Mouse (Mus musculus) hindbrain, postnatal 0 days (tissue): ENCODE data around the gene Lrrk1. TPM values are rescaled to one million over a fixed set of nuclear protein-coding genes. Genes with fewer than 3 reads are reported as not detected.

ENCODE experiments used
- ATAC-seq: fragments of 200-750 bp; cut with Nextera tagmentation; 2 replicates; pipeline ENCODE4 v1.8.0; 2017; ENCODE audit warnings: mild to moderate bottlenecking, moderate TSS enrichment, moderate library complexity
- DNase-seq: peaks from one replicate; pipeline ENCODE4 v3.0.0-alpha.2; 2015; ENCODE audit warnings: low spot score
- H3K27ac ChIP-seq: fragments of 300-500 bp; sonication (generic); 2 replicates; pipeline ENCODE4 v1.5.1; 2014; ENCODE audit warnings: mild to moderate bottlenecking
- H3K27me3 ChIP-seq: fragments of 300-500 bp; sonication (generic); 2 replicates; pipeline ENCODE4 v1.6.1; 2014; ENCODE audit warnings: low read length, mixed read lengths; ENCODE audit not compliant: insufficient read depth
- H3K36me3 ChIP-seq: fragments of 300-500 bp; sonication (generic); 2 replicates; pipeline ENCODE4 v1.6.1; 2014; ENCODE audit warnings: low read length, mixed read lengths; ENCODE audit not compliant: insufficient read depth
- H3K4me1 ChIP-seq: fragments of 300-500 bp; sonication (generic); 2 replicates; pipeline ENCODE4 v1.6.1; 2014; ENCODE audit warnings: antibody characterized with exemption, low read length, mixed read lengths; ENCODE audit not compliant: insufficient read depth
- H3K4me2 ChIP-seq: fragments of 300-500 bp; sonication (generic); 2 replicates; pipeline ENCODE4 v1.6.1; 2014; ENCODE audit warnings: low read depth, mild to moderate bottlenecking, low read length, moderate library complexity, mixed read lengths
- H3K4me3 ChIP-seq: fragments of 300-500 bp; sonication (generic); 2 replicates; pipeline ENCODE4 v1.5.1; 2014; ENCODE audit warnings: low read length
- H3K9ac ChIP-seq: fragments of 300-500 bp; sonication (generic); replicated peaks from 2 replicates; pipeline ENCODE4 v1.6.1; 2014; ENCODE audit warnings: mild to moderate bottlenecking, low read length, moderate library complexity, mixed read lengths
- H3K9me3 ChIP-seq: fragments of 300-500 bp; sonication (generic); 2 replicates; pipeline ENCODE4 v1.6.1; 2016; ENCODE audit warnings: low read length, mixed read lengths
- CTCF ChIP-seq: IDR thresholded peaks from 2 replicates; pipeline ENCODE4 v1.5.1; 2016; ENCODE audit warnings: antibody characterized with exemption, control low read depth, low read depth
- WGBS: fragments of 180-500 bp; shearing (Covaris S2); extraction: QIAGEN DNeasy Blood & Tissue Kit; methylation state at CpG from one replicate; pipeline ENCODE4 v1.1.7; 2014; 5-methylcytosine and 5-hydroxymethylcytosine counted together
- polyA plus RNA-seq: library from polyadenylated mRNA; unstranded; fragments of >200 nt; fragmentation: Nextera tagmentation; extraction: Ambion mirVana; gene quantifications from 2 replicates; pipeline ENCODE4 v1.2.1, GENCODE M21; 2015
- total RNA-seq: library from RNA; depleted of rRNA; stranded (reverse); fragments of >200 nt; gene quantifications from 2 replicates; pipeline ENCODE4 v1.2.3, GENCODE M21; 2014

The Lrrk1 gene
- total and polyA plus RNA-seq, 2 experiments from 2014 or later, result 2.5 to 4.1 TPM

DNA sequence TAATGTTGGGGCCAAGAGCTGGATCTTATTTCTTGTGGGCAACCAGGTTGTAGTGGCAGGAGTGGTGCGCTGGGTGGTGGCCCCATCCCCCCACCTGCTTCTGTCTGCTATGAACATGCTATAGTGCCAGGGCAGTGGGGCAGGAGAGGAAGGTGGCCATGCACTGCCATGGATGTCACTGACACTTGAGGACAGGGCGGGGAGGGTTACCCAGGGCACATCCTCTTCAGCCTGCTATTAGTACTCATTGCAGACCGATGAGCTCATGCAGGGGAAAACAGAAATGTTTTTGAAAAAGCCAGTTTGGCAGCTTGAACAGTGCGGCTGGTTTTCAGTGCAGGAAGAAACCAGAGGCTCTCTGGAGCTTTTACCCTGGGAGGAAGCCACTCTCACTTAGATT is 28.7 kb upstream of the Lrrk1 start:
- H3K27me3 ChIP-seq, result no peaks in the 10 kb centered on the region
- 83% methylated on average over 4 of the region's 4 CpGs for WGBS
- H3K4me2 ChIP-seq, result no peak overlapping the region
- no peak for TF ChIP-seq CTCF
- no peak overlapping the region for H3K27ac ChIP-seq
- H3K9ac ChIP-seq, result no peak overlapping the region
- no peak for DNase-seq
- no peak for ATAC-seq
- no peaks in the 10 kb centered on the region for H3K9me3 ChIP-seq
- no peak overlapping the region for H3K4me3 ChIP-seq
- no peaks in the 10 kb centered on the region for H3K36me3 ChIP-seq
- H3K4me1 ChIP-seq, result no peaks in the 10 kb centered on the region

DNA sequence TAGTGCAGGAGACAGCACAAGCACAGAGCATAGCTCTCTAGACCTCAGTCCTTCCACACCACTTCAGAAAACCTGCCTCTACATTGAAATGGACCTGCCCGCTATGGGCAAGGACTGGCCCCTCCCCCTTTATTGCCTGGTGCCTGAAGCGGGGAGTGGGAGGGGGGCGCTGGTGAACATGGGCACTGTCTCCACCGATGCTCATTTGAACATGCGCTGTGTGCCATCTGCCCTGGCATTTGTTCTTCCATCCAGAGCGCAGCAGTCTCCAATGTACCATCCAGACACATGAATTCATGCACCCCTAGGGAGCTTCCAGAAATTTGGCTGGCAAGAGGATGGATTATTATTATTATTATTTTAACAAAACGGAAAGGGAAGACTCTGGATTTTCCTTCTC is 24.9 kb upstream of the Lrrk1 start:
- ATAC-seq (peak; percentile 81), DNase-seq (peak; percentile 61)
- no peaks in the 10 kb centered on the region for H3K27me3 ChIP-seq
- no peak overlapping the region for H3K27ac ChIP-seq
- H3K9me3 ChIP-seq, result no peaks in the 10 kb centered on the region
- 48% methylated on average over 7 of the region's 7 CpGs for WGBS
- H3K9ac ChIP-seq, result no peak overlapping the region
- H3K4me3 ChIP-seq, result no peak overlapping the region
- no peak overlapping the region for H3K4me2 ChIP-seq
- 0 out of 2 replicates have a peak, but pooled peaks have one; percentile 3 for TF ChIP-seq CTCF
- no peaks in the 10 kb centered on the region for H3K36me3 ChIP-seq
- no peaks in the 10 kb centered on the region for H3K4me1 ChIP-seq

- H3K4me3 ChIP-seq, result no peak overlapping the region
- no peak overlapping the region for H3K4me2 ChIP-seq
- H3K9ac ChIP-seq, result no peak overlapping the region
- no peaks in the 10 kb centered on the region for H3K27me3 ChIP-seq
- H3K9me3 ChIP-seq, result no peaks in the 10 kb centered on the region
- H3K27ac ChIP-seq, result no peak overlapping the region
- WGBS, result 71% methylated on average over 6 of the region's 6 CpGs
- TF ChIP-seq CTCF, result peak; percentile 95
- H3K4me1 ChIP-seq, result no peaks in the 10 kb centered on the region
- H3K36me3 ChIP-seq, result no peaks in the 10 kb centered on the region
- 0 out of 2 replicates have a peak, but pooled peaks have one; percentile 41 for ATAC-seq
- DNase-seq, result peak; percentile 68
These were observed 21.3 kb upstream of the Lrrk1 start for GRCm38 (mm10) chr7:66409433-66409832.

DNA sequence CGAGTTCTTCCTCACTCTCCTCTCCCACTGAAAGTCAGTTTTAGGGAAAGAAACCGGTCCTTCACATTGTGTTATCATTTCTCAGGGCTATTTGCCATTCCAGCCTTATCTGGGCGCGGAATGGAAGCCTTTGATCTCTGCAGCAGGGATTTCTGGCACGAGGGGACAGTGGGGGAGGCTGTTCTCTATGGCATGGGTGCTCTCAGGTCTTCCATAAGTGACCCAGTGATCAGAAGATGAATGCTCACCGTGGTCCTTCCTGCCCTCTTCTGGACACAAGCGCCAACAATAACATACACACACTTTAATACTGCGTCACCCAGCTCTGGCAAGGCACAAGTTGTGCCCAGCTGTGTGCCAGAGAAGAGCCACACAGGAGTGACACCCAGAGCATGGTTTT is 18.8 kb upstream of the Lrrk1 start:
- WGBS, result 86% methylated on average over 8 of the region's 8 CpGs
- Histone ChIP-seq H3K4me3 (no peak overlapping the region), H3K4me1 (no peaks in the 10 kb centered on the region), H3K27me3 (no peaks in the 10 kb centered on the region), H3K4me2 (no peak overlapping the region), H3K9ac (no peak overlapping the region), H3K27ac (no peak overlapping the region), H3K36me3 (no peaks in the 10 kb centered on the region), H3K9me3 (no peaks in the 10 kb centered on the region)
- no peak for DNase-seq
- ATAC-seq, result no peak
- TF ChIP-seq CTCF, result no peak

DNA sequence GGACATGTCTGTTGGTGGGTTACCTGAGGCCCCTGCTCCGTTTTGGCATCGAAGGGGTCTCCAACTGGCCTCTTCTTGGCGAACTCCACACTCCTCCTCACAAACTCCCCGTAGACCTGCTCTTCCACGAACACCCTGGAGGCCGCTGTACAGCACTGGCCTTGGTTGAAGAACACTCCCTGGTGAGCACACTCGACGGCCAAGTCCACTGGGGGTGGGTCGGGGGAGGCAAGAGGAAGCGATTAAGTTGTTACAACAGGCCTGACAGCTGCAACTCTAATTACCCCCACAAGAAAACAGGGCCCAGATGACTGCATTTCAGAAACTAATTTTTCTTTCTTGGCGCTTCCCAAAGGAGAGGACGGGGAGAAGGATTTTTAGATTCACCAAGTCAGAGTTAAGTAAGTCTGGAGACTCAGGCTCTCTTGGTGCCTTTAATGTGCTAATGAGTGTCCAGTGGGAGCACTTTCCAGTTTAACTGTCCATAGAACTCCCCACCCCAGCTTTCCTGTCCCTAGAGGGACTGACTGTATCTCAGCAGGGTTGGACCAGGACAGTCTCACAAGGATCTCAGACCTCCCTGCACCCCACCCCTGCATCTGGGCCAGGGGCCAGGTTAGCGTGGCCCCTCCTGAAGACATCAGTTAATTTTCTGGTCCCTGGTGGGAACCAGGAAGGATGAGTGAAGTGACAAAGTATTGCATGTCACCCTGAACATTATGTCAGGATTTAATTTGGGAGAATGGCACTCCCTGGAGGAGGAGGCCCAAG is 18.0 kb upstream of the Lrrk1 start:
- Histone ChIP-seq H3K4me1 (no peaks in the 10 kb centered on the region), H3K9ac (no peak overlapping the region), H3K9me3 (no peaks in the 10 kb centered on the region), H3K27me3 (no peaks in the 10 kb centered on the region), H3K27ac (no peak overlapping the region), H3K4me2 (no peak overlapping the region), H3K36me3 (no peaks in the 10 kb centered on the region), H3K4me3 (no peak overlapping the region)
- 53% methylated on average over 13 of the region's 13 CpGs for WGBS
- ATAC-seq (no peak), DNase-seq (no peak)
- no peak for TF ChIP-seq CTCF

DNA sequence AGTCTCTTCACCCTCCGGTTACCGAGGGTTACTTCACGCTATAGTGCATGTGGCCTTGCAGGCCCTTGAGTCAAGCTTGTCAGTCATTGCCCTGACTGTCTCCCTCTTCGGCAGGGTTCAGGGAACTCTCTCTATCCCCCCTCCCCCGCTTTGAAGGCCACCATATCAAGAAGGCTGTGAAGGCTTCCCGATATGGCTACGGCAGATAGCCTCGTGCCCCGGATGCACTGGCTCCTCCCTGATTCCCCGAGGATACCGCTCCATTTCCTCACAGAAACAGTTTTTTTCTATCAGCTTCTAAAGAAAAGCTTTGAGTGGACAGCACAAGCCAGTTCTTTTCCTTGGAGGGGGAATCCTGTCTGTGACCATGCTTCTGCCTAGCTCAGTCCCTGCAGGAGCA is 17.4 kb upstream of the Lrrk1 start:
- H3K4me3 ChIP-seq, result no peak overlapping the region
- no peaks in the 10 kb centered on the region for H3K9me3 ChIP-seq
- no peak for DNase-seq
- no peak overlapping the region for H3K27ac ChIP-seq
- H3K4me2 ChIP-seq, result no peak overlapping the region
- TF ChIP-seq CTCF, result no peak
- no peak overlapping the region for H3K9ac ChIP-seq
- ATAC-seq, result no peak
- H3K36me3 ChIP-seq, result no peaks in the 10 kb centered on the region
- no peaks in the 10 kb centered on the region for H3K27me3 ChIP-seq
- WGBS, result 63% methylated on average over 11 of the region's 11 CpGs
- no peaks in the 10 kb centered on the region for H3K4me1 ChIP-seq

DNA sequence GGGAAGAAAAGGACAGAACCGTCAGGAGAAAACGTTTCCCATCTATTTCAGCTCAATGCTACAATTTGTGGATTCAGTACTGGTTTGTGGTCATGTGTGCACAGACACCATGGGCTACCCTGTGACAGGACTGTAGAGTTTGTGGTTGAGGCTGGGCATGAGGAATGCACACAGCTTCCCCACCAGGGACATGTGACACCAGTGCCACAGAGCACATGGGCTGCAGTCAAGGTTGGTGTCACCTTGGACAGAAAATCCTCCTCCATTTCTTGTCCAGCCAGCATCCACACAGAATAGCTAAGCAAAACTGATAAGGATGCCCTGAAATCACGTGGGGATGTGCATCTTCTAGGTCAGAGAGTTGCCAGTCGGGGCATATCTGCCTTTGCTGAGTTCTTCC is 16.7 kb upstream of the Lrrk1 start:
- no peak overlapping the region for H3K4me3 ChIP-seq
- no peak overlapping the region for H3K9ac ChIP-seq
- no peak overlapping the region for H3K4me2 ChIP-seq
- no peak for TF ChIP-seq CTCF
- no peak for ATAC-seq
- H3K9me3 ChIP-seq, result no peaks in the 10 kb centered on the region
- no peaks in the 10 kb centered on the region for H3K4me1 ChIP-seq
- no peaks in the 10 kb centered on the region for H3K27me3 ChIP-seq
- H3K27ac ChIP-seq, result no peak overlapping the region
- DNase-seq, result no peak
- WGBS, result 77% methylated on average over 4 of the region's 4 CpGs
- no peaks in the 10 kb centered on the region for H3K36me3 ChIP-seq
